11 mouse cellular contexts compared by ENCODE assay signal in the genomic region with DNA sequence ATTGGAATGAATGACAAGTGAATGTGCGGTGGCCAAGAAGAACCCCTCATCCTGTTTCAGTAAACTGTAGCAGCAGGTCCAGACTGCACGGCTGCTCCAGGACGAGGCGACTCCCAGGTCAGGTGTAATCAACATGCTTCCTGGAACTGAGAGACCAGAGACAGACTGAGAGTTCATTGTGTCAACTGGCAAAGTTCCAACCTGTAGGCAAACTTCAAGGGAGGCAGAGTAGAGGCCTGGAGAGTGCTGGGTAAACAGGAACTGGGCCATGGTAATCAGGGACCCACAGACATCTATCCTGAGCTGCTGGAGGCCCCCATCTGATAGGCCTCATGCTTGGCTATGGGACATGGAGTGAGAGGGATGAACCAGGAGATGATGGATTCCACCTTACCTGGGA. TPM values are rescaled to one million over a fixed set of nuclear protein-coding genes. Genes with fewer than 3 reads are reported as not detected.
A peak's percentile ranks its signal among the peaks of the same experiment; 100 is the strongest.
DNase-seq lines count a peak whose midpoint lies in the region; ATAC-seq lines count a peak whose summit lies in the region.
"Had no signal": no experiment of that assay in that cellular context is flagged by ENCODE, and none has a peak within 500 bp of the region (broad histone marks: within the 10 kb centered on the region; RNA-seq: fewer than 3 reads in every experiment).

No protein-coding gene starts in this region.

- no peaks in the 10 kb centered on the region for H3K27me3 ChIP-seq in heart, embryonic 16.5 days (ENCODE audit: control insufficient read depth, insufficient read depth, low read length)
- H3K27me3 ChIP-seq in intestine, embryonic 14.5 days (replicated peaks; ENCODE audit: control insufficient read depth, insufficient read depth, low read length): no peaks in the 10 kb centered on the region
- H3K27me3 ChIP-seq: CH12.LX had no signal

- no peak overlapping the region for H3K4me2 ChIP-seq in heart, embryonic 16.5 days (ENCODE audit: low read depth, low read length)
- no peak overlapping the region for H3K4me2 ChIP-seq in intestine, embryonic 14.5 days (ENCODE audit: low read length)

- H3K9me3 ChIP-seq in heart, embryonic 16.5 days (replicated peaks; ENCODE audit: control insufficient read depth, low read length): no peaks in the 10 kb centered on the region
- no peaks in the 10 kb centered on the region for H3K9me3 ChIP-seq in intestine, embryonic 14.5 days (ENCODE audit: control insufficient read depth, low read length)

- no peak overlapping the region for H3K4me3 ChIP-seq in heart, embryonic 16.5 days (ENCODE audit: low read length)
- no peak overlapping the region for H3K4me3 ChIP-seq in intestine, embryonic 14.5 days (ENCODE audit: low read depth, low read length)

- no peaks in the 10 kb centered on the region for H3K36me3 ChIP-seq in heart, embryonic 16.5 days (ENCODE audit: control insufficient read depth, insufficient read depth)
- H3K36me3 ChIP-seq in intestine, embryonic 14.5 days (ENCODE audit: control insufficient read depth, insufficient read depth, low read length): no peaks in the 10 kb centered on the region

- DNase-seq in heart, postnatal 14 days: no peak
- DNase-seq in intestine, embryonic 14.5 days (ENCODE audit: low spot score): no peak
- DNase-seq in large intestine, adult 2 months (ENCODE audit: low read depth, low spot score): peak; percentile 70
- peak; percentile 39 for DNase-seq in lung, postnatal 14 days
- DNase-seq in embryo, embryonic 10 days (ENCODE audit: low spot score): no peak
- no peak for DNase-seq in frontal cortex, postnatal 25 days (ENCODE audit: low spot score in 2 of 2)
- DNase-seq in embryo, embryonic 11 days: no peak
- DNase-seq: cerebellum, adult 9-11 months had no signal

- H3K27ac ChIP-seq in heart, embryonic 16.5 days (ENCODE audit: low read length): no peak overlapping the region
- no peak overlapping the region for H3K27ac ChIP-seq in intestine, embryonic 14.5 days (ENCODE audit: low read depth)
- H3K27ac ChIP-seq: macrophage had no signal

- intact Hi-C loops in heart, postnatal 14 days (cut with DNase I): loop anchor here (5.0 kb wide), 1 partner anchor 35 kb away; no protein-coding TSS in a partner anchor

- ATAC-seq in heart, embryonic 16.5 days (replicated peaks; ENCODE audit: extremely low read depth, insufficient read depth, low FRiP score): peak; percentile 69
- ATAC-seq in intestine, embryonic 14.5 days (replicated peaks; ENCODE audit: low FRiP score, low TSS enrichment, low read depth): peak; percentile 66

- H3K4me1 ChIP-seq in heart, embryonic 16.5 days (ENCODE audit: control insufficient read depth, insufficient read depth, low read length): peaks cover 3% of the 10 kb centered on the region
- H3K4me1 ChIP-seq in intestine, embryonic 14.5 days (replicated peaks; ENCODE audit: control insufficient read depth, insufficient read depth, low read length): peaks cover 5% of the 10 kb centered on the region; the same call in 1 of the 2 replicates

- WGBS in heart, embryonic 16.5 days: 55% methylated on average over 4 of the region's 4 CpGs
- WGBS in intestine, embryonic 14.5 days: 45% methylated on average over 4 of the region's 4 CpGs
- WGBS in large intestine, adult 2 months: 20% methylated on average over 4 of the region's 4 CpGs

- H3K9ac ChIP-seq in heart, embryonic 16.5 days (ENCODE audit: low read length): no peak overlapping the region
- H3K9ac ChIP-seq in intestine, embryonic 14.5 days (ENCODE audit: low read length): no peak overlapping the region

RNA-seq across cellular contexts. Expression of a gene that starts 57.3 kb away (rescaled TPM):
- 17.2 and 17.7 TPM in 2 replicates for polyA plus RNA-seq in heart, embryonic 16.5 days (2015; fragmentation: Nextera tagmentation; extraction: Ambion mirVana)
- total RNA-seq in heart, postnatal 14 days (2021): 10 to 100 TPM; 16.4 to 17.1 TPM
- 16.6 and 19.7 TPM in 2 replicates for polyA plus RNA-seq in intestine, embryonic 14.5 days (2014; fragmentation: Nextera tagmentation; extraction: Ambion mirVana)
- polyA plus RNA-seq in large intestine, adult 2 months (2012; rRNA removed): 11.3 and 15.9 TPM in 2 replicates

Comparison
In these comparisons a context has a peak if more than half of its experiments do, and no peak if none do; other contexts are left out.
1. DNase-seq: peak in large intestine, adult 2 months (single experiment) and lung, postnatal 14 days (single experiment); none in heart, postnatal 14 days (0 of 2), intestine, embryonic 14.5 days (single experiment), embryo, embryonic 10 days (single experiment), frontal cortex, postnatal 25 days (0 of 2) and embryo, embryonic 11 days (single experiment).